Mouse (Mus musculus) heart, postnatal 0 days (tissue): ENCODE measurements around the gene Agtrap. TPM values are rescaled to one million over a fixed set of nuclear protein-coding genes. Genes with fewer than 3 reads are reported as not detected.

Source experiments
- ATAC-seq: fragments of 200-750 bp; cut with Nextera tagmentation; 2 replicates; pipeline ENCODE4 v1.8.0; 2017; ENCODE audit warnings: low read depth, moderate number of reproducible peaks, moderate library complexity; ENCODE audit not compliant: insufficient read depth
- DNase-seq: peaks from one replicate; pipeline ENCODE4 v3.0.0-alpha.2; 2016; ENCODE audit warnings: low spot score
- H3K27ac ChIP-seq: fragments of 300-500 bp; sonication (generic); 2 replicates; pipeline ENCODE4 v1.5.1; 2014; ENCODE audit warnings: low read depth, mild to moderate bottlenecking
- H3K27me3 ChIP-seq: fragments of 300-500 bp; sonication (generic); 2 replicates; pipeline ENCODE4 v1.6.1; 2014; ENCODE audit warnings: low read length, mixed read lengths; ENCODE audit not compliant: control insufficient read depth, insufficient read depth
- H3K36me3 ChIP-seq: fragments of 300-500 bp; sonication (generic); replicated peaks from 2 replicates; pipeline ENCODE4 v1.6.1; 2014; ENCODE audit warnings: low read length, mixed read lengths; ENCODE audit not compliant: control insufficient read depth, insufficient read depth
- H3K4me1 ChIP-seq: fragments of 300-500 bp; sonication (generic); 2 replicates; pipeline ENCODE4 v1.6.1; 2014; ENCODE audit warnings: antibody characterized with exemption; ENCODE audit not compliant: control insufficient read depth, insufficient read depth
- H3K4me2 ChIP-seq: fragments of 300-500 bp; sonication (generic); 2 replicates; pipeline ENCODE4 v1.6.1; 2014; ENCODE audit warnings: low read depth, mild to moderate bottlenecking, low read length, moderate library complexity
- H3K4me3 ChIP-seq: fragments of 300-500 bp; sonication (generic); 2 replicates; pipeline ENCODE4 v1.5.1; 2014; ENCODE audit warnings: low read depth, low read length
- H3K9ac ChIP-seq: fragments of 300-500 bp; sonication (generic); replicated peaks from 2 replicates; pipeline ENCODE4 v1.6.1; 2014; ENCODE audit warnings: low read depth, low read length, mixed read lengths
- H3K9me3 ChIP-seq: fragments of 300-500 bp; sonication (generic); replicated peaks from 2 replicates; pipeline ENCODE4 v1.6.1; 2016; ENCODE audit warnings: low read length; ENCODE audit not compliant: control insufficient read depth
- CTCF ChIP-seq: IDR thresholded peaks from 2 replicates; pipeline ENCODE4 v1.5.1; 2016; ENCODE audit warnings: antibody characterized with exemption, control low read depth, low read depth
- EP300 ChIP-seq: IDR thresholded peaks from 2 replicates; pipeline ENCODE4 v1.6.1; 2016; ENCODE audit warnings: antibody characterized with exemption, low read depth
- WGBS: fragments of 180-500 bp; shearing (Covaris S2); extraction: QIAGEN DNeasy Blood & Tissue Kit; methylation state at CpG from one replicate; pipeline ENCODE4 v1.1.7; 2014; 5-methylcytosine and 5-hydroxymethylcytosine counted together
- polyA plus RNA-seq: library from polyadenylated mRNA; unstranded; fragments of >200 nt; fragmentation: Nextera tagmentation; extraction: Ambion mirVana; gene quantifications from 2 replicates; pipeline ENCODE4 v1.2.1, GENCODE M21; 2015
- total RNA-seq: library from RNA; depleted of rRNA; stranded (reverse); fragments of >200 nt; gene quantifications from 2 replicates; pipeline ENCODE4 v1.2.3, GENCODE M21; 2014; ENCODE audit warnings: low replicate concordance

Agtrap gene
- total and polyA plus RNA-seq, 2 experiments from 2014 or later = 22.9 to 31.4 TPM

GRCm38 (mm10) chr4:148130133-148130532 lies 42.3 kb upstream of the Agtrap start, which contains the start of gene Mad2l2:
TSS of gene Mad2l2 (plus strand) at chr4:148130384.
- Histone ChIP-seq H3K27me3 (peaks cover 55% of the 10 kb centered on the region), H3K9ac (no peak within 1 kb of the TSS), H3K36me3 (no peaks in the 10 kb centered on the region), H3K4me2 (peak within 1 kb of the TSS; percentile 83), H3K27ac (no peak within 1 kb of the TSS), H3K4me1 (no peaks in the 10 kb centered on the region), H3K4me3 (peak within 1 kb of the TSS; percentile 52), H3K9me3 (no peaks in the 10 kb centered on the region)
- whole genome bisulfite sequencing = under 1% methylated on average over 18 of the region's 18 CpGs
- DNase-seq (no peak), ATAC-seq (no peak)
- TF ChIP-seq CTCF = no peak
- no peak for TF ChIP-seq EP300

DNA sequence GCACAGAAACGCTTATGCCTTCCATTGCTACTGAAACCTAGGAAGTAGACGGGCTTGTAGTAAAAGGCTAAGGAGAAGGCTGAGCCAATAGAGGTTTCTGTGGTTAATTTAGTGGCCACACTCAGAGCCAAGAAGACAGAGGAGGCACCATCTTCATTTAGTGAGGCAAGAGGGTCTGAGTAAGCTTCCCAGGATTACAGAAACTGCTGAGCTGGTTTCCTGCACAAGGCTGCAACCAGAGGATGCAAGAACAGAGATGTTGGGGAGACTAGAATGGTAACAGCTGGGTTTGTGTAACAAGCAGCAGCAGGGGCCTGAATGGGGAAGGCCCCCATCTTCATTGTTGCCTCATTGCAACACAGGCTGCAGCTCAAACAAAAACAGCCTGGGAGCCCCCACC lies 40.8 kb upstream of the Agtrap start:
- Histone ChIP-seq H3K4me2 (no peak overlapping the region), H3K9ac (no peak overlapping the region), H3K9me3 (no peaks in the 10 kb centered on the region), H3K4me1 (no peaks in the 10 kb centered on the region), H3K36me3 (no peaks in the 10 kb centered on the region), H3K27ac (no peak overlapping the region), H3K27me3 (peaks cover 53% of the 10 kb centered on the region), H3K4me3 (no peak overlapping the region)
- TF ChIP-seq CTCF = no peak
- TF ChIP-seq EP300 = no peak
- 59% methylated on average over 2 of the region's 2 CpGs for WGBS
- ATAC-seq = no peak
- DNase-seq = no peak

GRCm38 (mm10) chr4:148128241-148128640 lies 40.4 kb upstream of the Agtrap start:
- Histone ChIP-seq H3K27me3 (peaks cover 53% of the 10 kb centered on the region), H3K36me3 (no peaks in the 10 kb centered on the region), H3K4me3 (no peak overlapping the region), H3K9me3 (no peaks in the 10 kb centered on the region), H3K27ac (no peak overlapping the region), H3K4me2 (no peak overlapping the region), H3K9ac (no peak overlapping the region), H3K4me1 (no peaks in the 10 kb centered on the region)
- DNase-seq (no peak), ATAC-seq (no peak)
- WGBS = 48% methylated on average over 1 of the region's 1 CpGs
- TF ChIP-seq EP300 (no peak), CTCF (no peak)

- Histone ChIP-seq H3K4me2 (no peak overlapping the region), H3K36me3 (no peaks in the 10 kb centered on the region), H3K9me3 (no peaks in the 10 kb centered on the region), H3K4me1 (no peaks in the 10 kb centered on the region), H3K27ac (no peak overlapping the region), H3K4me3 (no peak overlapping the region), H3K9ac (no peak overlapping the region), H3K27me3 (peaks cover 9% of the 10 kb centered on the region; the same call in 1 of the 2 replicates)
- ATAC-seq = no peak
- TF ChIP-seq EP300 = no peak
- TF ChIP-seq CTCF = no peak
- WGBS = 79% methylated on average over 3 of the region's 3 CpGs
- DNase-seq = no peak
Measured at GRCm38 (mm10) chr4:148122694-148123066, 34.8 kb upstream of the Agtrap start.

- no peak for ATAC-seq
- Histone ChIP-seq H3K4me2 (no peak overlapping the region), H3K27me3 (0 out of 2 replicates have a peak, but pooled peaks cover 6% of the 10 kb centered on the region), H3K27ac (no peak overlapping the region), H3K4me1 (no peaks in the 10 kb centered on the region), H3K36me3 (no peaks in the 10 kb centered on the region), H3K4me3 (no peak overlapping the region), H3K9ac (no peak overlapping the region), H3K9me3 (no peaks in the 10 kb centered on the region)
- WGBS = 19% methylated on average over 6 of the region's 6 CpGs
- TF ChIP-seq CTCF (no peak), EP300 (no peak)
- DNase-seq = no peak
Measured at GRCm38 (mm10) chr4:148121982-148122693, 34.3 kb upstream of the Agtrap start.

DNA sequence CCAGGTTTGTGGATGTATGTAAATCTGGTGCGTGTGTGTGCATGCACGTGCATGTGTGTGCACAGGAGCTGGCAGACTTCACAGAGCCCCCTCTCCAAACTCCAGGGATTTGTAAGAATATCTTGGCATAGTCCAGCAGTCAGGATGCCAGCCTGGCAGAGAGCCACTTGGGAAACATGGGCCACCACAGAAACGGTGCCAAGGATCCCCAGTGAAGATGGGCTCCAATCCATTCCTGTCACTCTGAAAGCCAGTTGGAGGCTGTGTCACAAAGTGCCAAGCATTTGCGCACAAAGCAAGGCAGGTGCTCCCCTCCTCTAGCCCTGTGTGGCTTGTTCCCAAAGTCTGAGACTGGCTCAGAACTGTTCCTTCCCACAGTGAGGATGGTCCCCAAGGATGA lies 33.5 kb upstream of the Agtrap start:
- Histone ChIP-seq H3K27ac (no peak overlapping the region), H3K4me2 (no peak overlapping the region), H3K27me3 (0 out of 2 replicates have a peak, but pooled peaks cover 6% of the 10 kb centered on the region), H3K9me3 (0 out of 2 replicates have a peak, but pooled peaks cover 4% of the 10 kb centered on the region), H3K4me1 (no peaks in the 10 kb centered on the region), H3K36me3 (no peaks in the 10 kb centered on the region), H3K4me3 (no peak overlapping the region), H3K9ac (no peak overlapping the region)
- DNase-seq (no peak), ATAC-seq (no peak)
- WGBS = 75% methylated on average over 4 of the region's 4 CpGs
- no peak for TF ChIP-seq CTCF
- no peak for TF ChIP-seq EP300
